Mouse (Mus musculus): ENCODE results near the gene Slc40a1. TPM values are rescaled to one million over a fixed set of nuclear protein-coding genes. Genes with fewer than 3 reads are reported as not detected.
A peak's percentile ranks its signal among the peaks of the same experiment; 100 is the strongest.

Slc40a1 gene
- polyA plus RNA-seq, 1 experiment from 2014 or later = 74.0 TPM

- no peak for ATAC-seq (ENCODE audit: insufficient number of reproducible peaks, insufficient read depth, low FRiP score, low read depth)
- Histone ChIP-seq H3K27me3 (ENCODE audit: control insufficient read depth, insufficient read depth, low read length) (no peaks in the 10 kb centered on the region), H3K9me3 (ENCODE audit: control insufficient read depth, low read depth, low read length) (no peaks in the 10 kb centered on the region), H3K36me3 (ENCODE audit: control insufficient read depth, insufficient read depth, low read length) (no peaks in the 10 kb centered on the region), H3K4me1 (ENCODE audit: control insufficient read depth, insufficient read depth, low read length) (0 out of 2 replicates have a peak, but pooled peaks cover 2% of the 10 kb centered on the region), H3K9ac (replicated peaks; ENCODE audit: low read depth, low read length) (peak overlapping the region; percentile 11; the same call in 1 of the 2 replicates), H3K4me3 (ENCODE audit: low read depth, low read length) (peak overlapping the region; percentile 53), H3K4me2 (replicated peaks; ENCODE audit: low read depth, low read length) (peak overlapping the region; percentile 74), H3K27ac (ENCODE audit: low read length) (no peak overlapping the region)
- WGBS = 48% methylated on average over 7 of the region's 7 CpGs
Observed at GRCm38 (mm10) chr1:45924516-45924915, 1.8 kb downstream of the Slc40a1 start.

- no peak for ATAC-seq (ENCODE audit: insufficient number of reproducible peaks, insufficient read depth, low FRiP score, low read depth)
- Histone ChIP-seq H3K9me3 (ENCODE audit: control insufficient read depth, low read depth, low read length) (no peaks in the 10 kb centered on the region), H3K4me1 (ENCODE audit: control insufficient read depth, insufficient read depth, low read length) (0 out of 2 replicates have a peak, but pooled peaks cover 2% of the 10 kb centered on the region), H3K4me3 (ENCODE audit: low read depth, low read length) (peak overlapping the region; percentile 53; the same call in 1 of the 2 replicates), H3K27ac (ENCODE audit: low read length) (no peak overlapping the region), H3K9ac (replicated peaks; ENCODE audit: low read depth, low read length) (no peak overlapping the region), H3K4me2 (replicated peaks; ENCODE audit: low read depth, low read length) (peak overlapping the region; percentile 22), H3K36me3 (ENCODE audit: control insufficient read depth, insufficient read depth, low read length) (no peaks in the 10 kb centered on the region; the same call in 1 of the 2 replicates), H3K27me3 (ENCODE audit: control insufficient read depth, insufficient read depth, low read length) (no peaks in the 10 kb centered on the region)
- WGBS = 65% methylated on average over 4 of the region's 4 CpGs
Observed at GRCm38 (mm10) chr1:45923306-45923705, 3.0 kb downstream of the Slc40a1 start.

GRCm38 (mm10) chr1:45920703-45921102, 5.6 kb downstream of the Slc40a1 start:
- ATAC-seq (ENCODE audit: insufficient number of reproducible peaks, insufficient read depth, low FRiP score, low read depth) = no peak
- Histone ChIP-seq H3K36me3 (ENCODE audit: control insufficient read depth, insufficient read depth, low read length) (peaks cover 3% of the 10 kb centered on the region), H3K4me2 (replicated peaks; ENCODE audit: low read depth, low read length) (no peak overlapping the region), H3K9ac (replicated peaks; ENCODE audit: low read depth, low read length) (no peak overlapping the region), H3K4me3 (ENCODE audit: low read depth, low read length) (no peak overlapping the region), H3K4me1 (ENCODE audit: control insufficient read depth, insufficient read depth, low read length) (0 out of 2 replicates have a peak, but pooled peaks cover 2% of the 10 kb centered on the region), H3K27ac (ENCODE audit: low read length) (no peak overlapping the region), H3K9me3 (ENCODE audit: control insufficient read depth, low read depth, low read length) (no peaks in the 10 kb centered on the region), H3K27me3 (ENCODE audit: control insufficient read depth, insufficient read depth, low read length) (no peaks in the 10 kb centered on the region)
- WGBS = 48% methylated on average over 3 of the region's 3 CpGs

GRCm38 (mm10) chr1:45919752-45920151, 6.6 kb downstream of the Slc40a1 start:
- Histone ChIP-seq H3K4me3 (ENCODE audit: low read depth, low read length) (no peak overlapping the region), H3K9ac (replicated peaks; ENCODE audit: low read depth, low read length) (no peak overlapping the region), H3K4me2 (replicated peaks; ENCODE audit: low read depth, low read length) (no peak overlapping the region), H3K4me1 (ENCODE audit: control insufficient read depth, insufficient read depth, low read length) (0 out of 2 replicates have a peak, but pooled peaks cover 2% of the 10 kb centered on the region), H3K27me3 (ENCODE audit: control insufficient read depth, insufficient read depth, low read length) (no peaks in the 10 kb centered on the region), H3K27ac (ENCODE audit: low read length) (no peak overlapping the region), H3K36me3 (ENCODE audit: control insufficient read depth, insufficient read depth, low read length) (peaks cover 3% of the 10 kb centered on the region), H3K9me3 (ENCODE audit: control insufficient read depth, low read depth, low read length) (no peaks in the 10 kb centered on the region)
- 97% methylated on average over 1 of the region's 1 CpGs for WGBS
- ATAC-seq (ENCODE audit: insufficient number of reproducible peaks, insufficient read depth, low FRiP score, low read depth) = no peak

- no peak overlapping the region for H3K9ac ChIP-seq (replicated peaks; ENCODE audit: low read depth, low read length)
- H3K36me3 ChIP-seq (ENCODE audit: control insufficient read depth, insufficient read depth, low read length) = peaks cover 3% of the 10 kb centered on the region
- WGBS = 75% methylated on average over 4 of the region's 4 CpGs
- no peaks in the 10 kb centered on the region for H3K4me1 ChIP-seq (ENCODE audit: control insufficient read depth, insufficient read depth, low read length)
- H3K27me3 ChIP-seq (ENCODE audit: control insufficient read depth, insufficient read depth, low read length) = no peaks in the 10 kb centered on the region
- no peaks in the 10 kb centered on the region for H3K9me3 ChIP-seq (ENCODE audit: control insufficient read depth, low read depth, low read length)
- H3K4me3 ChIP-seq (ENCODE audit: low read depth, low read length) = no peak overlapping the region
- ATAC-seq (ENCODE audit: insufficient number of reproducible peaks, insufficient read depth, low FRiP score, low read depth) = no peak
- H3K4me2 ChIP-seq (replicated peaks; ENCODE audit: low read depth, low read length) = no peak overlapping the region
- no peak overlapping the region for H3K27ac ChIP-seq (ENCODE audit: low read length)
Observed at GRCm38 (mm10) chr1:45917136-45917803, 9.1 kb downstream of the Slc40a1 start.

GRCm38 (mm10) chr1:45916174-45916573, 10.1 kb downstream of the Slc40a1 start:
- H3K9ac ChIP-seq (replicated peaks; ENCODE audit: low read depth, low read length) = no peak overlapping the region
- H3K4me2 ChIP-seq (replicated peaks; ENCODE audit: low read depth, low read length) = no peak overlapping the region
- no peak for ATAC-seq (ENCODE audit: insufficient number of reproducible peaks, insufficient read depth, low FRiP score, low read depth)
- no peak overlapping the region for H3K4me3 ChIP-seq (ENCODE audit: low read depth, low read length)
- H3K9me3 ChIP-seq (ENCODE audit: control insufficient read depth, low read depth, low read length) = no peaks in the 10 kb centered on the region
- H3K27me3 ChIP-seq (ENCODE audit: control insufficient read depth, insufficient read depth, low read length) = no peaks in the 10 kb centered on the region
- WGBS = 69% methylated on average over 3 of the region's 3 CpGs
- H3K27ac ChIP-seq (ENCODE audit: low read length) = no peak overlapping the region
- H3K36me3 ChIP-seq (ENCODE audit: control insufficient read depth, insufficient read depth, low read length) = peaks cover 5% of the 10 kb centered on the region
- H3K4me1 ChIP-seq (ENCODE audit: control insufficient read depth, insufficient read depth, low read length) = no peaks in the 10 kb centered on the region

GRCm38 (mm10) chr1:45914236-45914635, 12.1 kb downstream of the Slc40a1 start:
- no peaks in the 10 kb centered on the region for H3K27me3 ChIP-seq (ENCODE audit: control insufficient read depth, insufficient read depth, low read length)
- WGBS = 90% methylated on average over 4 of the region's 4 CpGs
- H3K36me3 ChIP-seq (ENCODE audit: control insufficient read depth, insufficient read depth, low read length) = peaks cover 11% of the 10 kb centered on the region
- no peaks in the 10 kb centered on the region for H3K9me3 ChIP-seq (ENCODE audit: control insufficient read depth, low read depth, low read length)
- no peaks in the 10 kb centered on the region for H3K4me1 ChIP-seq (ENCODE audit: control insufficient read depth, insufficient read depth, low read length)
- H3K27ac ChIP-seq (ENCODE audit: low read length) = no peak overlapping the region
- no peak overlapping the region for H3K4me2 ChIP-seq (replicated peaks; ENCODE audit: low read depth, low read length)
- H3K9ac ChIP-seq (replicated peaks; ENCODE audit: low read depth, low read length) = no peak overlapping the region
- H3K4me3 ChIP-seq (ENCODE audit: low read depth, low read length) = no peak overlapping the region
- no peak for ATAC-seq (ENCODE audit: insufficient number of reproducible peaks, insufficient read depth, low FRiP score, low read depth)

GRCm38 (mm10) chr1:45905107-45905821, 21.1 kb downstream of the Slc40a1 start:
- ATAC-seq (ENCODE audit: insufficient number of reproducible peaks, insufficient read depth, low FRiP score, low read depth) = peak; percentile 89
- peaks cover 10% of the 10 kb centered on the region for H3K4me1 ChIP-seq (ENCODE audit: control insufficient read depth, insufficient read depth, low read length)
- H3K36me3 ChIP-seq (ENCODE audit: control insufficient read depth, insufficient read depth, low read length) = peaks cover 4% of the 10 kb centered on the region; the same call in 1 of the 2 replicates
- no peak overlapping the region for H3K4me3 ChIP-seq (ENCODE audit: low read depth, low read length)
- H3K9ac ChIP-seq (replicated peaks; ENCODE audit: low read depth, low read length) = no peak overlapping the region
- WGBS = 15% methylated on average over 5 of the region's 5 CpGs
- H3K27ac ChIP-seq (ENCODE audit: low read length) = peak overlapping the region; percentile 72; the same call in 1 of the 2 replicates
- H3K4me2 ChIP-seq (replicated peaks; ENCODE audit: low read depth, low read length) = no peak overlapping the region
- no peaks in the 10 kb centered on the region for H3K27me3 ChIP-seq (ENCODE audit: control insufficient read depth, insufficient read depth, low read length)
- H3K9me3 ChIP-seq (ENCODE audit: control insufficient read depth, low read depth, low read length) = no peaks in the 10 kb centered on the region
